Comparison of ENCODE assay signal across 18 mouse cellular contexts in the genomic region with DNA sequence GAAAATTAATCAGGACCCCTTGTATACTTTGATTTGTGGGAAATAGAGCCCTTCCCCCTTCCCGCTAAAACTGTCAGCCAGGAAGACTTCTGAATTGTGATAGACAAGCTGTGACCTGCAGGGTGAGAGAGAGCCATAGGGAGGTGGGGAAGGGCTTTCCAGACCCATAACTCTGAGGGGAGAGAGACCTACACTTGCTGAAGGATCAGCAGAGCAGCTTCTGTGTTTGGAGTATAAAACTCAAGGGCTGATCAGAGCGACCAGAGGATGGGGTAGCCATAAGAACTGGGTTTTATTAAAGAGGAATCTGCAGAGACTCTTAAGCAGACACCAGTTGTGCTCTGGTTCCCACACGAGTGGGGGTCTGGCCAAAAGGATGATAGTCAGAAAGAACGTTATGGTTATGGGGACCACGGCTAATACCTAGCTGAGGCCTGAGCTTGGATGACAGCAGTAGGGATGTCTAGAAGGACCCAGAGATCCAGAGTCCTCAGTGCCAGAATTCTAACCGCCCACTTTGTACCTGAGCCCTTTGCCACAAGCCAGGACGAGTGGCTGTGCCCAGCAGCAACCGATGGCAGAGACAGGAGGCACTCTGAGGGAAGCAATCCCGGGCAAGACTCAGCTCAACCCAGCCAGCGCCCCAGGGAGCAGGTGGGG. TPM values are rescaled to one million over a fixed set of nuclear protein-coding genes. Genes with fewer than 3 reads are reported as not detected.
"Had no signal": no experiment of that assay in that cellular context is flagged by ENCODE, and none has a peak within 500 bp of the region (broad histone marks: within the 10 kb centered on the region; RNA-seq: fewer than 3 reads in every experiment).

No protein-coding gene starts in this region.

- H3K36me3 ChIP-seq: liver, embryonic 12.5 days; midbrain, embryonic 12.5 days; neural tube, embryonic 12.5 days had no signal

- H3K9ac ChIP-seq: liver, embryonic 12.5 days; neural tube, embryonic 12.5 days had no signal

- H3K27ac ChIP-seq: liver, embryonic 12.5 days; midbrain, embryonic 12.5 days; neural tube, embryonic 12.5 days had no signal

- ATAC-seq: inflammation-experienced regulatory T-cells, adult 6 months; intestine, postnatal 0 days; liver, embryonic 12.5 days had no signal

- H3K9me3 ChIP-seq: liver, embryonic 12.5 days; midbrain, embryonic 12.5 days; neural tube, embryonic 12.5 days had no signal

- DNase-seq: kidney, adult 8-10 months; lung, embryonic 14.5 days; lung, postnatal 10 days; lung, postnatal 4 days; retina, postnatal 1 day; right cerebral cortex, postnatal 14 days; thymus, adult 18-20 months; thymus, postnatal 14 days had no signal

RNA-seq across cellular contexts. Expression of a gene that starts 13.0 kb away (rescaled TPM):
- total RNA-seq: megakaryocyte, adult 5-6 weeks had no signal
- polyA plus RNA-seq: intestine, postnatal 0 days; liver, embryonic 12.5 days; liver, embryonic 16.5 days; lung, embryonic 14.5 days had no signal

RNA-seq across cellular contexts. Expression of a gene that starts 32.6 kb away (rescaled TPM):
- polyA plus RNA-seq: inflammation-experienced regulatory T-cells, adult 6 months had no signal

RNA-seq across cellular contexts. Expression of a gene that starts 50.4 kb away (rescaled TPM):
- total RNA-seq: megakaryocyte, adult 5-6 weeks had no signal
- polyA plus RNA-seq: inflammation-experienced regulatory T-cells, adult 6 months; kidney, embryonic 16.5 days; liver, embryonic 12.5 days; liver, embryonic 16.5 days; lung, embryonic 14.5 days had no signal

RNA-seq across cellular contexts. Expression of a gene that starts 55.3 kb away (rescaled TPM):
- total RNA-seq: layer of hippocampus, adult 2 months; layer of hippocampus, postnatal 10 days; megakaryocyte, adult 5-6 weeks had no signal
- polyA plus RNA-seq: inflammation-experienced regulatory T-cells, adult 6 months; liver, embryonic 12.5 days; midbrain, embryonic 12.5 days had no signal
